Mouse (Mus musculus) liver, adult 2 months (tissue): Measurements from ENCODE around the gene Zc3h7a.

ENCODE experiments used
- CTCF ChIP-seq: fragments of 200-500 bp; IDR thresholded peaks from 2 replicates; pipeline ENCODE4 v1.5.1; 2011; ENCODE audit warnings: low read depth, low read length, control low read depth
- POLR2A ChIP-seq: fragments of 200-500 bp; IDR thresholded peaks from 2 replicates; pipeline ENCODE4 v1.6.1; 2011; ENCODE audit warnings: low read length, control low read depth; ENCODE audit not compliant: insufficient read depth; ENCODE audit errors: extremely low read depth

DNA sequence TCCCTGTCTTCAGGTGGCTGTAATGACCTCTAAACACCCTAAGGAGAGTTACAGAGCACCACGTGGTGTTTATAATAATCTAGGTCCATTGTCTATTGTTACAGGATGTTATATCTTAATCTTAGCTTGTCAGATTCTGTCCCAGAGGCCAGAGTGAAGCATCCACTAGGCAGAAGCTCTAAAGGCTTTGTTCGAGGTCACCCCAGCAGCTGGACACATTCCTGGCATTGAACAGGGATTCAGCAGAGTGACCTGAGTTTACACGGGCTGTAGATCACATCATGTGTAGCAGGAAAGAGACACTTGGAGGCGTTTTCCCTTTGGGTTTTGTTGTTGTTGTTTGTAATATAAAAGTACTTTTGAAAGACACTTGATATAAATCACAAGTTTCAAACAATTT is 84.1 kb downstream of the Zc3h7a start:
- no peak for TF ChIP-seq POLR2A
- no peak for TF ChIP-seq CTCF
